Mouse (Mus musculus) frontal cortex, adult 2 months (tissue): ENCODE measurements at regions not wholly inside any gene's neighbourhood (a gene's known extent, or its start where the extent isn't known, plus 50 kb on each side); places are given as distances from the start of the nearest gene placed in this dataset.

Experiments
- DNase-seq, 2 experiments: peaks; one replicate each; pipeline ENCODE4 v3.0.0; 2022; ENCODE audit warnings: low spot score in 1 of 2; ENCODE audit errors: extremely low spot score in 1 of 2

DNA sequence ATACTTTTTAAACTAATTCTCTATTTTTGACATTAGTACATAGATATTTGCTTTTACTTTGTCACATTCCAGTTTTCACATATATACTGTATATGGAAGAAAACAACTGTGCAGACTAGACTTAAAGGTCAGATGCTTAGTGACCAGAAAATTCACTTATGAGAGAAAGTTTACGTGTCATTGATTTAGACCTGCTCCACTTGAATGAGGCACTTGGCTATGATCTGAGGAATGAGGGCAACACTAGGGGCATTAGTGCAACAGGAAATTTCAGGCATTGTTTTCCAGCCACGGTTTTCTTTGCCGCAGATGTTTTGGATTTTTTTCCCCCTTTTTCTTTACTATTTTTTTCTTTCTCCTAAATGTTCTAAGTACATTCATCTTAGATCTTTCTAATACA is 1244.1 kb upstream of the Prmt6 start:
- DNase-seq = no peak

DNA sequence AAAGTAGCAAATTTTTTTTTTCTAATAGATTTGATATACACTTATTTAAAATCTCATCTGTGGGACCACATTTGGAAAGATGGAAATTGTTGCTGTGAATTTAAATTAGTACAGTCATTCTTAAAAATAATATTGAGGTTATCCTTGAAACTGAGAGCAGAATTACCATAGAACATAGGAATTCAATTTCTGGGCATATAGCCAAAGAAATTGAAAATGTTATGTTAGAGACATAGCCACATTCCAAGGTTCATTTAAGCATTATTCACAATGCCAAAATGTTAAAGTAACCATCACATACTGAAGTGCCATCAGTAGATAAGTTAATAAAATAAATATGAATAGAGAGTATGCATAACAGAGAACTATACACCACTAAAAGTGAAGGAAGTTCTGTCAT is 1238.8 kb upstream of the Prmt6 start:
- peak in 1 of 2 experiments; percentile 1 for DNase-seq

DNA sequence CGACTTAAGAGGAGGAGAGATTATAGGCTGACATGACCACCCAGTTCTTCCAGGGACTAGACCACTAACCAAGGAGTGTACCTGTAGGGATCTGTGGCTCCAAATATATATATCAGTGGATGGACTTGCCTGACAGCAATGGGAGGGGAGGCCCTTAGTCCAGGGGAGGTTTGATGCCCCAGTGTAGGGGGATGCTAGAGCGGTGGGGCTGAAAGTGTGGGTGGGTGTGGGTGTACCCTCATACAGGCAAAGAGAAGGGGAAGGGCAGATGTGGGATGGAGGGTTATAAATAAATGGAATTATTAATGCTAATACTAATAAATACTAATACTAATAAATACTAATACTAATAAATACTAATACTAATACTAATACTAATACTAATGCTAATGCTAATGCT is 1237.6 kb upstream of the Prmt6 start:
- no peak for DNase-seq
